Mouse (Mus musculus) embryonic facial prominence, embryonic 10.5 days (tissue): Measurements from ENCODE around the gene Msrb2. TPM values are rescaled to one million over a fixed set of nuclear protein-coding genes. Genes with fewer than 3 reads are reported as not detected.

Experiments used
- DNase-seq: peaks from one replicate; pipeline ENCODE4 v3.0.0-alpha.2; 2017; ENCODE audit warnings: low spot score
- H3K27ac ChIP-seq: fragments of 300-500 bp; sonication (generic); replicated peaks from 2 replicates; pipeline ENCODE4 v1.5.1; 2016; ENCODE audit warnings: mild to moderate bottlenecking
- H3K27me3 ChIP-seq: fragments of 300-500 bp; sonication (generic); replicated peaks from 2 replicates; pipeline ENCODE4 v1.6.1; 2016; ENCODE audit warnings: low read depth, mild to moderate bottlenecking; ENCODE audit not compliant: poor library complexity, severe bottlenecking
- H3K36me3 ChIP-seq: fragments of 300-500 bp; sonication (generic); replicated peaks from 2 replicates; pipeline ENCODE4 v1.6.1; 2016; ENCODE audit warnings: mild to moderate bottlenecking, moderate library complexity
- H3K4me1 ChIP-seq: fragments of 300-500 bp; sonication (generic); 2 replicates; pipeline ENCODE4 v1.6.1; 2016
- H3K4me3 ChIP-seq: fragments of 300-500 bp; sonication (generic); 2 replicates; pipeline ENCODE4 v1.5.1; 2016; ENCODE audit warnings: mild to moderate bottlenecking, moderate library complexity
- H3K9me3 ChIP-seq: fragments of 300-500 bp; sonication (generic); 2 replicates; pipeline ENCODE4 v1.6.1; 2016; ENCODE audit warnings: mild to moderate bottlenecking
- WGBS: fragments of 180-500 bp; shearing (Covaris S2); methylation state at CpG from one replicate; pipeline ENCODE4 v1.1.7; 2016; 5-methylcytosine and 5-hydroxymethylcytosine counted together
- polyA plus RNA-seq: library from polyadenylated mRNA; unstranded; fragments of >200 nt; fragmentation: Nextera tagmentation; extraction: Ambion mirVana; gene quantifications from 2 replicates; pipeline ENCODE4 v1.2.1, GENCODE M21; 2016

Gene Msrb2
- 20.8 and 22.9 TPM in 2 replicates for polyA plus RNA-seq

- Histone ChIP-seq H3K27me3 (0 out of 2 replicates have a peak, but pooled peaks cover 3% of the 10 kb centered on the region), H3K36me3 (no peaks in the 10 kb centered on the region), H3K4me3 (peak within 1 kb of the TSS; percentile 76), H3K27ac (peak within 1 kb of the TSS; percentile 91), H3K9me3 (no peaks in the 10 kb centered on the region), H3K4me1 (peaks cover 13% of the 10 kb centered on the region)
- DNase-seq, result peak; percentile 86
- WGBS, result under 1% methylated on average over 39 of the region's 39 CpGs
Measured at GRCm38 (mm10) chr2:19371390-19372158, at the start of gene Msrb2. Gene Msrb2, plus strand, starts transcription at chr2:19371440.

DNA sequence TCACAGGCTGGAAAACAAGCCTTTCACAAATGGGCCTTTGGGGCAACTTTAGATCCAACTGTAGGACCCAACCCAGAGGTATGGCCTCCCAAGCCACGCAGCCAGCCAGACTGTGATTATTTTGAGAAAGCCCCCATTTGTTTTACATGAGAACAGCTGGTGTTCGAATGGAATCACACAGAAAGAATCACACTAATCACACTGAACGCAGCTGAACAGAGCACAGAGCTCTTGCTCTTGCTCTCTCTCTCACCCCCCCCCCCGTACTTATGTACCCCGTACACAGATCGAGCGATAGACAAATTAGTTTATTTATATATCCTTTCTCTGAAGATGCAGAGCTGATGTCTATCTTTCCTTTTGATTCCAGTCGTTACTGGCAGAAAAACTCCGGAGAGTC is 48.8 kb upstream of the Msrb2 start:
- H3K4me1 ChIP-seq, result 0 out of 2 replicates have a peak, but pooled peaks cover 4% of the 10 kb centered on the region
- H3K36me3 ChIP-seq, result no peaks in the 10 kb centered on the region
- WGBS, result 86% methylated on average over 9 of the region's 9 CpGs
- no peak for DNase-seq
- no peak overlapping the region for H3K4me3 ChIP-seq
- H3K27me3 ChIP-seq, result no peaks in the 10 kb centered on the region
- H3K9me3 ChIP-seq, result no peaks in the 10 kb centered on the region
- no peak overlapping the region for H3K27ac ChIP-seq

DNA sequence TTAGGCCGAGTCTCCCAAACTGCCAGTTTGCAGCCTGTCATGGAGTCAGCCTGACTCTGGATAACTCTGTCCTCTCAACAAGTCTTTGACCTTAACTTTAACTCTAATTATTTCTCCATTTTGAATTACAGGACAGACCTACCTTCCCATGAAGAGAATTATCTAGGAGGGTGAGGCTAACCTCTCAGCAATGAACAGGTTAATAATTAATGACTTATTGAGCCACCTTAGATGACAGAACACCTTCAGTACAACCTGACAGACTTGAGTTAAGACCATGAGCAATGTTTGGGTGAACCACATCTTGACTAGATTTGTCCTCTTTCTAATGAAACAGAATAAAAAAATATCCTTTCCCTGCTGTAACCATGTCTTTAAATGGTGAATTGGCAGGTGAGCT is 44.9 kb upstream of the Msrb2 start:
- H3K27ac ChIP-seq, result no peak overlapping the region
- WGBS, result 82% methylated on average over 1 of the region's 1 CpGs
- H3K36me3 ChIP-seq, result no peaks in the 10 kb centered on the region
- no peaks in the 10 kb centered on the region for H3K4me1 ChIP-seq
- no peak for DNase-seq
- H3K27me3 ChIP-seq, result no peaks in the 10 kb centered on the region
- H3K9me3 ChIP-seq, result no peaks in the 10 kb centered on the region
- H3K4me3 ChIP-seq, result no peak overlapping the region

DNA sequence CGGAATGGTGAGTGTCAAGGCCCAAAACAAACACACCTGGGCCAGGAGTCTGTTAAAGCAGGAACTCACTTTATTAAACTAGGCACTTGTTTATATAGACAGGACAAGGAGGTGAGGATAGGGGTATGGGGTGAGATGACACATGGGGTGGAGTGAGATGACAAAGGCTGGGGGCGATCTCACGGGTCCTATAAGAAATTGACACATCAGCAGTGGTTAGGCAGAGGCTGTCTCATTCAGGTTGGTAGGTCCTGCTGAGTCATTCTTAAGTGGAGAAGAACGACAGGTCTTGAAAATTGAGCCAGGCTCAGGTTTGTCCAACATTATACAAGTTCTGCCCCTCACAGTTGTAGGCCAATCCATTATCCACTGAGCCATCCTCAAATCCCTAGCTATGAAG is 43.4 kb upstream of the Msrb2 start:
- H3K36me3 ChIP-seq, result no peaks in the 10 kb centered on the region
- no peaks in the 10 kb centered on the region for H3K27me3 ChIP-seq
- 81% methylated on average over 4 of the region's 4 CpGs for WGBS
- DNase-seq, result no peak
- no peak overlapping the region for H3K27ac ChIP-seq
- H3K9me3 ChIP-seq, result no peaks in the 10 kb centered on the region
- no peaks in the 10 kb centered on the region for H3K4me1 ChIP-seq
- H3K4me3 ChIP-seq, result no peak overlapping the region

GRCm38 (mm10) chr2:19343901-19344635 is 27.2 kb upstream of the Msrb2 start:
- H3K36me3 ChIP-seq, result no peaks in the 10 kb centered on the region
- H3K27me3 ChIP-seq, result peaks cover 8% of the 10 kb centered on the region; the same call in 1 of the 2 replicates
- peak overlapping the region; percentile 26; the same call in 1 of the 2 replicates for H3K4me3 ChIP-seq
- DNase-seq, result no peak
- no peaks in the 10 kb centered on the region for H3K9me3 ChIP-seq
- WGBS, result 47% methylated on average over 10 of the region's 10 CpGs
- H3K4me1 ChIP-seq, result 0 out of 2 replicates have a peak, but pooled peaks cover 5% of the 10 kb centered on the region
- H3K27ac ChIP-seq, result peak overlapping the region; percentile 51; the same call in 1 of the 2 replicates

GRCm38 (mm10) chr2:19344636-19345413 is 26.4 kb upstream of the Msrb2 start:
- Histone ChIP-seq H3K27ac (peak overlapping the region; percentile 57; the same call in 1 of the 2 replicates), H3K36me3 (no peaks in the 10 kb centered on the region), H3K9me3 (no peaks in the 10 kb centered on the region), H3K27me3 (peaks cover 8% of the 10 kb centered on the region; the same call in 1 of the 2 replicates), H3K4me1 (0 out of 2 replicates have a peak, but pooled peaks cover 5% of the 10 kb centered on the region), H3K4me3 (peak overlapping the region; percentile 26; the same call in 1 of the 2 replicates)
- WGBS, result 30% methylated on average over 20 of the region's 20 CpGs
- DNase-seq, result peak; percentile 85

DNA sequence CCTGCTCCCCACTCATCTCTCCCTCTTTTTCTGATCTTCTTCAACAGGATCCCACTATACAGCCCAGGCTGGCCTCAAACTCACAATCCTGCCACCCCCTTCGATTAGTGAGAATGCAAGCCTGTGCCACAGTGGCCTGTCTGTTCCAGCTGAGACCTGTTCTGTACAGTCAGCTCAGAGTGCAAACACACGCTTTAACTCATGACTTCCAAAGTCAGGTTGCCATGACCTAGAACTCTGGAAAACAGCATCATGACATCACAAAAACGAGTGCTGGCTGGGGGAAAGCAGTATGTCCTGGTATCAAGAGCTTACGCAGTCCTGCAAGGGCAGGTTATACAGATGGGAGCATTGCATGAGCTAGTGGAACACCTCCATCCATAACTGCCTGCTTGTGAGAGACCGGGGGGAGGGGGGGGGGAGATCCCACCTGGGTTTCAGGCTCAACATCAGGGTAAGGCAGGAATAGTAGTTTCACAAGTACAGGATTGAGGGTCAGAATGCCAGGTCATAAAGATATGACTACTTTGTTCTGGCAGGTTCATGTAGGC is 25.8 kb upstream of the Msrb2 start:
- WGBS, result 77% methylated on average over 5 of the region's 5 CpGs
- H3K4me1 ChIP-seq, result 0 out of 2 replicates have a peak, but pooled peaks cover 5% of the 10 kb centered on the region
- DNase-seq, result no peak
- no peaks in the 10 kb centered on the region for H3K36me3 ChIP-seq
- H3K4me3 ChIP-seq, result no peak overlapping the region
- no peaks in the 10 kb centered on the region for H3K9me3 ChIP-seq
- no peak overlapping the region for H3K27ac ChIP-seq
- peaks cover 8% of the 10 kb centered on the region; the same call in 1 of the 2 replicates for H3K27me3 ChIP-seq

GRCm38 (mm10) chr2:19348454-19348853 is 22.8 kb upstream of the Msrb2 start:
- no peak for DNase-seq
- 68% methylated on average over 3 of the region's 3 CpGs for WGBS

GRCm38 (mm10) chr2:19350167-19350566 is 21.1 kb upstream of the Msrb2 start:
- 88% methylated on average over 5 of the region's 5 CpGs for WGBS
- Histone ChIP-seq H3K4me1 (no peaks in the 10 kb centered on the region), H3K4me3 (no peak overlapping the region), H3K9me3 (no peaks in the 10 kb centered on the region), H3K36me3 (no peaks in the 10 kb centered on the region), H3K27ac (no peak overlapping the region), H3K27me3 (peaks cover 8% of the 10 kb centered on the region; the same call in 1 of the 2 replicates)
- no peak for DNase-seq

More at GRCm38 (mm10) chr2:19348454-19348853, 22.8 kb upstream of the Msrb2 start:
- H3K27me3 ChIP-seq, result peaks cover 8% of the 10 kb centered on the region; the same call in 1 of the 2 replicates
- H3K9me3 ChIP-seq, result no peaks in the 10 kb centered on the region
- no peak overlapping the region for H3K4me3 ChIP-seq
- H3K36me3 ChIP-seq, result no peaks in the 10 kb centered on the region
- H3K4me1 ChIP-seq, result 0 out of 2 replicates have a peak, but pooled peaks cover 5% of the 10 kb centered on the region
- no peak overlapping the region for H3K27ac ChIP-seq

- no peaks in the 10 kb centered on the region for H3K36me3 ChIP-seq
- no peaks in the 10 kb centered on the region for H3K9me3 ChIP-seq
- no peaks in the 10 kb centered on the region for H3K4me1 ChIP-seq
- no peak overlapping the region for H3K27ac ChIP-seq
- DNase-seq, result no peak
- no peaks in the 10 kb centered on the region for H3K27me3 ChIP-seq
- H3K4me3 ChIP-seq, result no peak overlapping the region
- WGBS, result 92% methylated on average over 1 of the region's 1 CpGs
Measured at GRCm38 (mm10) chr2:19351615-19352253, 19.5 kb upstream of the Msrb2 start.

DNA sequence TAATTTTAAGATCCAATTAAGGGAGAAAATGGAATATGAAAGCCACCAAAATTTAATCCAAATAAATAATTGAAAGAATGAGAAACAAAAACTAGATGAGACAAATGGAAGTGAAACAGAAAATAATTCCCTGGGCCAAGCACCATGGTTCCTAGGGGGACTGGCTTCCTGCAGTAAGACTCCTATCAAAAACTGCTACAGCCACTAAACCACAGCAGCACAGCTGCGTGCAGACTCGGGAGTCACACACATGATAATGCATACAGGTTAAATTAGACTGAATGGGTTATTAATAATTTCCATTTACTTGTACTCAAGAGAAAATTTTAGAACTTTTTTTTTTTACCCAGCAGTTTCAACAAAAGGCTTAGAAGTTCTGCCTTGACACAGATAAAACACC is 18.1 kb upstream of the Msrb2 start:
- 96% methylated on average over 2 of the region's 2 CpGs for WGBS
- H3K4me3 ChIP-seq, result no peak overlapping the region
- no peak for DNase-seq
- H3K27me3 ChIP-seq, result no peaks in the 10 kb centered on the region
- H3K27ac ChIP-seq, result no peak overlapping the region
- H3K36me3 ChIP-seq, result no peaks in the 10 kb centered on the region
- no peaks in the 10 kb centered on the region for H3K4me1 ChIP-seq
- no peaks in the 10 kb centered on the region for H3K9me3 ChIP-seq
